Mouse (Mus musculus) liver, adult 2 months (tissue): ENCODE data around the gene Eepd1.
"Not testable (repeated sequence)": the region's sequence is repeated elsewhere in the genome, so short reads cannot be mapped to it uniquely, and the experiment has no call there.

Experiments
- CTCF ChIP-seq: fragments of 200-500 bp; IDR thresholded peaks from 2 replicates; pipeline ENCODE4 v1.5.1; 2011; ENCODE audit warnings: low read depth, low read length, control low read depth
- POLR2A ChIP-seq: fragments of 200-500 bp; IDR thresholded peaks from 2 replicates; pipeline ENCODE4 v1.6.1; 2011; ENCODE audit warnings: low read length, control low read depth; ENCODE audit not compliant: insufficient read depth; ENCODE audit errors: extremely low read depth

- TF ChIP-seq CTCF, POLR2A: not testable (repeated sequence)
Measured at GRCm38 (mm10) chr9:25440046-25440445, 41.3 kb upstream of the Eepd1 start.
